Mouse (Mus musculus): ENCODE data around the gene Slc30a7.
A peak's percentile ranks its signal among the peaks of the same experiment; 100 is the strongest.

The Slc30a7 gene

GRCm38 (mm10) chr3:116006978-116007940, at the start of gene Slc30a7, which contains the start of gene Extl2:
Gene Slc30a7 (minus strand): TSS chr3:116007406.
Gene Extl2 (plus strand): TSS chr3:116007462.
- DNase-seq (ENCODE audit: low read depth, low spot score), result peak; percentile 65
- Histone ChIP-seq H3K27me3 (ENCODE audit: control insufficient read depth, insufficient read depth, low read length, poor library complexity, severe bottlenecking) (no peaks in the 10 kb centered on the region), H3K36me3 (ENCODE audit: control insufficient read depth, insufficient read depth, low read length, poor library complexity, severe bottlenecking) (peaks cover 2% of the 10 kb centered on the region; the same call in 1 of the 2 replicates)

DNA sequence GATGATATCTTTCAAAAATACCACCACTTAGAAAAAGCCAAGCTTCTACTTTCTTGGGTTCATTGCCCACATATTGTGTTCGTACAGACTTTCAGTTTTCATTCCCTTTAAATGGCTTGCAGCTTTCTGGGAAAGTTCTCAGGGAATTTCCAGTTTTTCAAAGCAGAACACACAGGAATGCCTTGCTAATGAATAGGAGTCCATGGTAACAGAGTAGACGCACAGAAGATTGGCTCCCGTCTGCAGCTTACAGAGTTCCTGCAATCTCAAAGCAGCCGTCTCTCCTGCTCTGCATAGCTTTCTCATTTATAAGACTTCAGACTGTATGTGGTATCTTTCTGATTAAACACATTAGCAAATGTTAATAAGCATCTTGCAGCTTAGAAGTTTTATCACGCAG, 39.8 kb upstream of the Slc30a7 start:
- DNase-seq (ENCODE audit: low read depth, low spot score), result no peak
- Histone ChIP-seq H3K27me3 (ENCODE audit: control insufficient read depth, insufficient read depth, low read length, poor library complexity, severe bottlenecking) (no peaks in the 10 kb centered on the region; the same call in 1 of the 2 replicates), H3K36me3 (ENCODE audit: control insufficient read depth, insufficient read depth, low read length, poor library complexity, severe bottlenecking) (no peaks in the 10 kb centered on the region)

DNA sequence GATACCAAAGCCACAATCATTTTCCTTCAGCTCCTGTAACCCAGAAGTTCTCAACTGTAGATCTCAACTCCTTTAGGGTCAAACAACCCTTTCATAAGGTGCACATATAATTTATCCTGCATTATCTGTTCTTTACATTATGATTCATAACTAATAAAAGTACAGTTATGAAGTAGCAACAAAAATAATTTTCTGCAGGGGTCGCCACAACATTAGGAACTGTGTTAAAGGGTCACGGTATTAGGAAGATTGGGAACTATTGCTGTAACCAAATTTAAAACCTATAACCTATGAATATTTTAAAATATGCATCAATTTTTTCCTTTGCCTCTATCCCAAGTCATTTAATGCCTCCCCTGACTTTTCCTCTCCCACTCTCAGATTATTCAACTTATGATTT, 38.8 kb upstream of the Slc30a7 start:
- H3K27me3 ChIP-seq (ENCODE audit: control insufficient read depth, insufficient read depth, low read length, poor library complexity, severe bottlenecking), result no peaks in the 10 kb centered on the region; the same call in 1 of the 2 replicates
- no peak for DNase-seq (ENCODE audit: low read depth, low spot score)

DNA sequence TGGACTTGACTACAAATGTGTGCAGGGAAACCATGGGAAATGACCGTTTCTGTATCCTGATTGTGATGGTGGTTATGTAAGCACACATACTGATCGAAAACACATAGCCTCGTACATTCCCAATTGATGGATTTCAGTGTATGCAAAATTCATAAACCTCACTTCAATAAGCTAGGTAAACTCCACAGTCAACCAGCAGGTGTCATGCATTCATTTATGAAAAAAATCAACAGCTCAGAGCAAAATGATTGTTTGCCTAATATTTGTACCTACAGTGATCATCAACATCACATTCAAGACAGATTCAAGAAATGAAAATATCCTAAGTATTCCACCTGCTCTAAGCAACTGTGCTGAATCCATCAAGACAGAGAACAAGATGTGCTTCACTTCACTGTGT, 33.6 kb upstream of the Slc30a7 start:
- DNase-seq (ENCODE audit: low read depth, low spot score), result no peak
- Histone ChIP-seq H3K36me3 (ENCODE audit: control insufficient read depth, insufficient read depth, low read length, poor library complexity, severe bottlenecking) (no peaks in the 10 kb centered on the region), H3K27me3 (ENCODE audit: control insufficient read depth, insufficient read depth, low read length, poor library complexity, severe bottlenecking) (no peaks in the 10 kb centered on the region; the same call in 1 of the 2 replicates)

More for the DNA sequence above, 38.8 kb upstream of the Slc30a7 start:
- H3K36me3 ChIP-seq (ENCODE audit: control insufficient read depth, insufficient read depth, low read length, poor library complexity, severe bottlenecking), result no peaks in the 10 kb centered on the region

DNA sequence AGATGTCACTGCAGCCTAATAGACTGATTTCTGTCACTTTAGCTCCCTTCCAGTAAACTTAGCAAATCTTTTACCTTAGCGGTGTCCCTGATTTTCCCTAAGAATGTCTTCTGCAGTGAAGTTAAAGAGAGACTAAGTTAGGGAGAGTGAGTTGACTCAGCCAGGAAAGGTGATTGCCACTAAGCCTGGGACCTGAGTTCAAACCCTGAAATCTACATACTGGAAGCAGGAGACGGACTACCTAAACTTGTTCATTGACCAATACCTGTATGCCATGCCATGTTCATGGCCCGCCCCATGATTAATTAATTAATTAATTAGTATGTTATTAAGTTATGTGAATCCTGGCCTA, 26.6 kb upstream of the Slc30a7 start:
- no peak for DNase-seq (ENCODE audit: low read depth, low spot score)
- H3K27me3 ChIP-seq (ENCODE audit: control insufficient read depth, insufficient read depth, low read length, poor library complexity, severe bottlenecking), result no peaks in the 10 kb centered on the region
- H3K36me3 ChIP-seq (ENCODE audit: control insufficient read depth, insufficient read depth, low read length, poor library complexity, severe bottlenecking), result no peaks in the 10 kb centered on the region

DNA sequence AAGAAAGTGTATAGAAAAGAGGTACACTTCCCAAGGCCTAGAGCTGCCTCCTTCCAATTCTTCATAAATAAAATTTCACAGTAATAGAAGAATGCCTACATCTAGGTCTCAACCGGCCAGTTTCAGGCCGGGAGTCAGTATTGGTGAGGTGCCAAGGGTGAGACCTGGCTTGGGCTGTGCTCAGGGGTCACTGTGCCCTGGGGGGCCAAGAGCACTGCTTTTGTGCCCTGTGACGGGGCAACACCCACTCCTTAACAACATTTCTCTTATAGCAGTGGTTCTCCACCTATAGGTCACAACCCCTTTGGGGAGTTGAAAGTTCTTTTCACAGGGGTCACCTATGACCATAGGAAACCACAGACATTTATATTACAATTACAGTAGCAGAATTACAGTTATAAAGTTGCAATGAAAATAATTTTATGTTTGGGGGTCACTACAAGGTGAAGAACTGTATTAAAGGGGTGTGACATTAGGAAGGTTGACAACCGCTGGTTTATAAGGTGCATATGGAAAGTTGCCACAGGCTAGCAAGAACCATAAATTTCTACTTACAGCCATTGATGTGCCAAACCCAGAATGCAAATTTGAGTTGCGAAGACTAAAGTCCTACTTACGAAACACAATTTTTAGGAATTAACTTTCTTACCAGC, 26.1 kb upstream of the Slc30a7 start:
- no peaks in the 10 kb centered on the region for H3K36me3 ChIP-seq (ENCODE audit: control insufficient read depth, insufficient read depth, low read length, poor library complexity, severe bottlenecking)
- DNase-seq (ENCODE audit: low read depth, low spot score), result peak; percentile 60

DNA sequence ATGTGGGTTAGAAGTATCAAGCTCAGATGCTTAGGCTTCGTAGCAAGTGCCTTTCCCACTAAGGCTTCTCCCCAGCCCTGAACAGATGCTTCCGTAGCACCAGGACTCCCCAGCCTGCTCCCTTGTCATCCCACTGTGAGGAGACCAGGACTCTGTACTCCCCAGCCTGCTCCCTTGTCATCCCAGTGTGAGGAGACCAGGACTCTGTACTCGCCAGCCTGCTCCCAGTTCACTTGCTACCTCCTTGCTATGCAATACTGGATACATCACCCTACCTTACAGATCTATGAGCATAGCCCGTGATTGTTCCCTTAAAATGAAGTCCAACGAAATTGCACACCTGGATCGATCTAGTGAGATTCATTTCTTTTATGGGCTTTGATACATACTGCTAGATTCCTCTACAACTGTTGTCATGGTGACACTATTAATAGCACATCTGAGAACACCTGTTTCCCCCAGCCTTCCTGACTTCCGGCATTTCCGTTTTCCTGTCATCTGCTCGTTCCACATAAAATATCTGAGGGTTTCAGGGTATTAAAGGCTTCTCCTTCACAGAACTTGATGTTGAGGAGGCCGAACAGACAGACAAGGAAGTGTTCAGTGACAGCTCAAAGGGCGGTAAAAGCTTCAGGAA, 23.1 kb upstream of the Slc30a7 start:
- H3K27me3 ChIP-seq (ENCODE audit: control insufficient read depth, insufficient read depth, low read length, poor library complexity, severe bottlenecking), result no peaks in the 10 kb centered on the region; the same call in 1 of the 2 replicates
- no peak for DNase-seq (ENCODE audit: low read depth, low spot score)
- H3K36me3 ChIP-seq (ENCODE audit: control insufficient read depth, insufficient read depth, low read length, poor library complexity, severe bottlenecking), result no peaks in the 10 kb centered on the region

More for the DNA sequence above, 26.1 kb upstream of the Slc30a7 start:
- no peaks in the 10 kb centered on the region for H3K27me3 ChIP-seq (ENCODE audit: control insufficient read depth, insufficient read depth, low read length, poor library complexity, severe bottlenecking)

- DNase-seq (ENCODE audit: low read depth, low spot score), result no peak
- H3K27me3 ChIP-seq (ENCODE audit: control insufficient read depth, insufficient read depth, low read length, poor library complexity, severe bottlenecking), result no peaks in the 10 kb centered on the region; the same call in 1 of the 2 replicates
- peaks cover 3% of the 10 kb centered on the region; the same call in 1 of the 2 replicates for H3K36me3 ChIP-seq (ENCODE audit: control insufficient read depth, insufficient read depth, low read length, poor library complexity, severe bottlenecking)
Observed at GRCm38 (mm10) chr3:116026996-116027395, 19.8 kb upstream of the Slc30a7 start.

DNA sequence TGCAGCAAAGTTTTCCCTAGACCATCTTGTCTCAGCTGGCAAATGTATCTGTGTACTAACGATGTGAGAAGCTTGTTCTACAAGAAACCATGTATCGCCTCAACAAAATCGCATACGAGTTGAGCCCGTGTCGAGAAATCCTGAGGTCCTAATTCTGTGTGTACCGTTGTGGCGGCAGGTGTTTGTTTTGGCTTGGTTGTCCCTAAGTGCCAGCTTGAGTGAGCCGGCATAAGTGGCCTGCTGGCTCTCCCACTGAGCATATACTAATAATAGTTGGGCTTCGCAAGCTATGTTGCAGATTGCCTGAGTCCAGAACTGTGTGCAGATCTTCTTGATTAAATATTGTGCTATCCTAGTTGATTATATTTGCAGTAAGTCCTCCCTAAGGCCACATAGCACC, 18.5 kb upstream of the Slc30a7 start:
- Histone ChIP-seq H3K27me3 (ENCODE audit: control insufficient read depth, insufficient read depth, low read length, poor library complexity, severe bottlenecking) (no peaks in the 10 kb centered on the region; the same call in 1 of the 2 replicates), H3K36me3 (ENCODE audit: control insufficient read depth, insufficient read depth, low read length, poor library complexity, severe bottlenecking) (peaks cover 3% of the 10 kb centered on the region; the same call in 1 of the 2 replicates)
- no peak for DNase-seq (ENCODE audit: low read depth, low spot score)

DNA sequence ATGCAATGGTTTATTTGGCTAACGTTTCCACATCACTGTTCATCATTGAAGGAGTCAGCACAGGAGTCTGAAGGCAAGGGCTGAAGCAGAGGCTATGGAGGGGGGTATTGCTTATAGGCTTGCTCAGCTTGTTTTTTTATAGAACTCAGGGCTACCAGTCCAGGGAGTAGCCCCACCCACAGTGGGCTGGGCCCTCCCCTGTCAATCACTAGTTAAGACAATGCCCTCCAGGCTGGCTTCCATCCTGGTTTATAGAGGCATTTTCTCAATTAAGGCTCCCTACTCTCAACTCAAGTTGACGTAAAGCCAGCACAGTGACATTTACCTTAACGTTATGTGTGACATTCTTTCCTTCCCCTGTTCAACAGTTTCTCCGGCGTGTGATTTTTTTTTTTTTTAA, 17.5 kb upstream of the Slc30a7 start:
- Histone ChIP-seq H3K36me3 (ENCODE audit: control insufficient read depth, insufficient read depth, low read length, poor library complexity, severe bottlenecking) (peaks cover 3% of the 10 kb centered on the region; the same call in 1 of the 2 replicates), H3K27me3 (ENCODE audit: control insufficient read depth, insufficient read depth, low read length, poor library complexity, severe bottlenecking) (no peaks in the 10 kb centered on the region; the same call in 1 of the 2 replicates)
- no peak for DNase-seq (ENCODE audit: low read depth, low spot score)

DNA sequence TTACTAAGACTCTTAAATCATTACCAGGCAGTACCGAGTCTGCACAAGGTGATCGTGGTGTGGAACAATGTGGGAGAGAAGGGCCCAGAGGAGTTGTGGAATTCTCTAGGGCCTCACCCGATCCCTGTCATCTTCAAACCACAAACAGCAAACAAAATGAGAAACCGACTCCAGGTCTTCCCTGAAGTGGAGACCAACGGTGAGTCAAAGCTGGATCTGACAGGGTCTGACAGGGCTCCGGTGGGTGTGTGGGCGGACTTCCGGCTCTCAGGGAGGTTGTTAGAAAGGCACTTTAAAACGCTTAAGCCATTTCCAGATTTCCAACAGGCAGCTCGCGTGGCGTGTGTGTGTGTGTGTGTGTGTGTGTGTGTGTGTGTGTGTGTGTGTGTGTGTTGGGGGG, 17.0 kb upstream of the Slc30a7 start:
- H3K36me3 ChIP-seq (ENCODE audit: control insufficient read depth, insufficient read depth, low read length, poor library complexity, severe bottlenecking), result peaks cover 3% of the 10 kb centered on the region; the same call in 1 of the 2 replicates
- H3K27me3 ChIP-seq (ENCODE audit: control insufficient read depth, insufficient read depth, low read length, poor library complexity, severe bottlenecking), result no peaks in the 10 kb centered on the region; the same call in 1 of the 2 replicates
- DNase-seq (ENCODE audit: low read depth, low spot score), result no peak

GRCm38 (mm10) chr3:116019136-116019535, 11.9 kb upstream of the Slc30a7 start:
- no peak for DNase-seq (ENCODE audit: low read depth, low spot score)
- Histone ChIP-seq H3K36me3 (ENCODE audit: control insufficient read depth, insufficient read depth, low read length, poor library complexity, severe bottlenecking) (peaks cover 2% of the 10 kb centered on the region; the same call in 1 of the 2 replicates), H3K27me3 (ENCODE audit: control insufficient read depth, insufficient read depth, low read length, poor library complexity, severe bottlenecking) (no peaks in the 10 kb centered on the region)

GRCm38 (mm10) chr3:116018606-116019005, 11.4 kb upstream of the Slc30a7 start:
- no peaks in the 10 kb centered on the region for H3K36me3 ChIP-seq (ENCODE audit: control insufficient read depth, insufficient read depth, low read length, poor library complexity, severe bottlenecking)
- no peak for DNase-seq (ENCODE audit: low read depth, low spot score)
- no peaks in the 10 kb centered on the region for H3K27me3 ChIP-seq (ENCODE audit: control insufficient read depth, insufficient read depth, low read length, poor library complexity, severe bottlenecking)

DNA sequence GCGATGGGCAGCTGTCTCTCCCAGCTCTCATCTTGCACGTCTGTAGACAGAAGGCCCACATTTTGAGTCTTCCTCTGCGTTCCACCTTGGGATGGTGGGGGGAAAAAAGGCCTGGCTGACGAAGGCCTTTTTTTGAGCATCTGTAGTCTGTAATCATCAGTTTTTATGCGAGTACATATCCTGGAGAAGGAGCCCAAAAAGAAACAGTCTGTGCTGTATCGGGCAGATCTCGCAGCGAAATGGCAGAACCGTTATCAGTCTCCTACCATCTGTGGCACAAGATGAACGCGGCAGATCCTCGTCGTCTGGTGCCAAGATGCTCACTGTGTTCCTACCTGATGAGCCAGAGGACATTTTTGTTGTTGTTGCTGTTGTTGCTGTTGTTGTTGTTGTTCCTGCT, 8.9 kb upstream of the Slc30a7 start:
- Histone ChIP-seq H3K36me3 (ENCODE audit: control insufficient read depth, insufficient read depth, low read length, poor library complexity, severe bottlenecking) (no peaks in the 10 kb centered on the region; the same call in 1 of the 2 replicates), H3K27me3 (ENCODE audit: control insufficient read depth, insufficient read depth, low read length, poor library complexity, severe bottlenecking) (no peaks in the 10 kb centered on the region)
- no peak for DNase-seq (ENCODE audit: low read depth, low spot score)
